ENCODE assay signal across 12 mouse cellular contexts in the genomic region with DNA sequence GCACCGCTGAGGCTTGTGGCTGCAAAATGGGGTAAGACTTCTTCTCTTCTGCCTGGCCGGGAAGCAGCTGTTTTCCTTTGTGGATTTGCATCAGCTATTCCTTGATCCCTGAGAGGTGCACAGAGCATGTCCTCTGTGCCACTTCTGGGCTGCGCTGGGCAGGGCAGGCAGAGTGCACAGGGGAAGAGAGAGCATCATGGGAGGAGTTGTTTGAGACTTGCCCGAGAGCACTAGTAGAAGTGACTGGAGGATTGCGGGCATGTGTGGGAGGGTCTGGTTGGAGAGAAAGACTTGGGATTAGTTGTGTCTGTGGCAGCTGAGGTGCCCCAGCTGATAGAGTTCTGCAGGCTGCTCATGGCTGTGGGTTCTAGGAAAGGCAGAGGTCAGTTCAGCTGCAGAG. TPM values are rescaled to one million over a fixed set of nuclear protein-coding genes. Genes with fewer than 3 reads are reported as not detected.
DNase-seq lines count a peak whose midpoint lies in the region; ATAC-seq and TF ChIP-seq lines count a peak whose summit lies in the region.
"Had no signal": no experiment of that assay in that cellular context is flagged by ENCODE, and none has a peak within 500 bp of the region (broad histone marks: within the 10 kb centered on the region; RNA-seq: fewer than 3 reads in every experiment).

No protein-coding gene starts in this region.

- no peak for DNase-seq in heart, postnatal 14 days
- DNase-seq in lung, adult 2 months, result no peak
- no peak for DNase-seq in lung, postnatal 25 days (ENCODE audit: low spot score)
- no peak for DNase-seq in hindbrain, embryonic 14.5 days (ENCODE audit: low spot score)
- DNase-seq in liver, postnatal 0 days, result no peak
- DNase-seq in left cerebral cortex, postnatal 10 days (ENCODE audit: extremely low spot score in 1 of 2, low spot score in 2 of 2), result no peak
- no peak for DNase-seq in natural killer cell, adult 2 months (ENCODE audit: low spot score in 2 of 2)
- DNase-seq: cerebellum, adult 8-10 months; left cerebral cortex, postnatal 4 days had no signal

- ATAC-seq in heart, embryonic 13.5 days (ENCODE audit: extremely low read depth, insufficient number of reproducible peaks, low FRiP score, low TSS enrichment), result no peak
- ATAC-seq in hindbrain, embryonic 14.5 days (ENCODE audit: low FRiP score), result no peak
- ATAC-seq in liver, postnatal 0 days, result no peak
- ATAC-seq: CD4-positive, CD25-positive, alpha-beta regulatory T cell, adult 4 months; midbrain, embryonic 16.5 days had no signal

- TF ChIP-seq CTCF in lung, adult 2 months (IDR thresholded peaks at IDR 0.05; ENCODE audit: insufficient read depth, low read length), result no peak
- TF ChIP-seq CTCF in liver, postnatal 0 days (IDR thresholded peaks at IDR 0.05; ENCODE audit: low read depth), result no peak

- TF ChIP-seq POLR2A in lung, adult 2 months (IDR thresholded peaks at IDR 0.05; ENCODE audit: borderline replicate concordance, extremely low read depth, low read depth, low read length), result no peak

- H3K27me3 ChIP-seq in heart, embryonic 13.5 days (replicated peaks), result no peaks in the 10 kb centered on the region
- no peaks in the 10 kb centered on the region for H3K27me3 ChIP-seq in hindbrain, embryonic 14.5 days (ENCODE audit: control insufficient read depth, insufficient read depth, low read length)
- no peaks in the 10 kb centered on the region for H3K27me3 ChIP-seq in liver, postnatal 0 days (ENCODE audit: insufficient read depth, low read length)

- intact Hi-C loops in heart, postnatal 14 days (cut with DNase I), result no loop called here
- intact Hi-C loops in left cerebral cortex, postnatal 10 days (cut with DNase I), result no loop called here

- peaks cover 31% of the 10 kb centered on the region for H3K4me1 ChIP-seq in heart, embryonic 13.5 days
- H3K4me1 ChIP-seq in lung, adult 2 months (ENCODE audit: control insufficient read depth, insufficient read depth, low read length), result peaks cover 25% of the 10 kb centered on the region
- H3K4me1 ChIP-seq in hindbrain, embryonic 14.5 days (replicated peaks; ENCODE audit: control insufficient read depth, insufficient read depth, low read length), result peaks cover 16% of the 10 kb centered on the region; the same call in 1 of the 2 replicates
- H3K4me1 ChIP-seq in liver, postnatal 0 days (ENCODE audit: insufficient read depth), result no peaks in the 10 kb centered on the region; the same call in 1 of the 2 replicates

- 0 out of 2 replicates have a peak, but pooled peaks cover 8% of the 10 kb centered on the region for H3K36me3 ChIP-seq in heart, embryonic 13.5 days
- H3K36me3 ChIP-seq in hindbrain, embryonic 14.5 days (replicated peaks; ENCODE audit: control insufficient read depth, insufficient read depth), result no peaks in the 10 kb centered on the region; the same call in 1 of the 2 replicates
- H3K36me3 ChIP-seq in liver, postnatal 0 days (replicated peaks; ENCODE audit: insufficient read depth, low read length), result peaks cover 3% of the 10 kb centered on the region; the same call in 1 of the 2 replicates

- peak overlapping the region; percentile 65 for H3K9ac ChIP-seq in heart, embryonic 13.5 days
- H3K9ac ChIP-seq in hindbrain, embryonic 14.5 days, result 0 out of 2 replicates have a peak overlapping the region, but pooled peaks have one; percentile 3
- no peak overlapping the region for H3K9ac ChIP-seq in liver, postnatal 0 days (replicated peaks)

- peak overlapping the region; percentile 43 for H3K4me2 ChIP-seq in heart, embryonic 13.5 days
- no peak overlapping the region; the same call in 1 of the 2 replicates for H3K4me2 ChIP-seq in hindbrain, embryonic 14.5 days (replicated peaks)
- H3K4me2 ChIP-seq in liver, postnatal 0 days (ENCODE audit: low read depth, low read length), result 0 out of 2 replicates have a peak overlapping the region, but pooled peaks have one; percentile 13

- H3K27ac ChIP-seq in heart, embryonic 13.5 days (replicated peaks), result peak overlapping the region; percentile 71
- H3K27ac ChIP-seq in hindbrain, embryonic 14.5 days, result no peak overlapping the region
- no peak overlapping the region for H3K27ac ChIP-seq in liver, postnatal 0 days (ENCODE audit: low read depth)

- no peaks in the 10 kb centered on the region for H3K9me3 ChIP-seq in heart, embryonic 13.5 days
- no peaks in the 10 kb centered on the region for H3K9me3 ChIP-seq in hindbrain, embryonic 14.5 days (ENCODE audit: control insufficient read depth, low read length)
- H3K9me3 ChIP-seq in liver, postnatal 0 days (ENCODE audit: low read length), result no peaks in the 10 kb centered on the region

- WGBS in heart, embryonic 13.5 days, result 48% methylated on average over 5 of the region's 5 CpGs
- 43% methylated on average over 5 of the region's 5 CpGs for WGBS in lung, adult 2 months
- WGBS in hindbrain, embryonic 14.5 days, result 70% methylated on average over 5 of the region's 5 CpGs
- 58% methylated on average over 5 of the region's 5 CpGs for WGBS in liver, postnatal 0 days (ENCODE audit: insufficient replicate concordance)

- no peak for TF ChIP-seq EP300 in liver, postnatal 0 days (IDR thresholded peaks at IDR 0.05; ENCODE audit: low read depth)

- peak overlapping the region; percentile 22 for H3K4me3 ChIP-seq in heart, embryonic 13.5 days
- peak overlapping the region; percentile 25 for H3K4me3 ChIP-seq in lung, adult 2 months (replicated peaks; ENCODE audit: extremely low read depth, low read depth, low read length)
- no peak overlapping the region for H3K4me3 ChIP-seq in hindbrain, embryonic 14.5 days (replicated peaks; ENCODE audit: low read length)
- H3K4me3 ChIP-seq in liver, postnatal 0 days (ENCODE audit: low read depth, low read length), result no peak overlapping the region

RNA-seq across cellular contexts. Expression of a gene that starts 35.4 kb away (rescaled TPM):
- polyA plus RNA-seq in heart, embryonic 13.5 days (2015; fragmentation: Nextera tagmentation; extraction: Ambion mirVana), result 6.8 and 8.4 TPM in 2 replicates
- 10 to 100 TPM; 23.3 to 24.3 TPM for total RNA-seq in heart, postnatal 14 days (2021)
- polyA plus RNA-seq in lung, adult 2 months (2012; rRNA removed), result 131 and 161 TPM in 2 replicates
- polyA plus RNA-seq in hindbrain, embryonic 14.5 days (2014; fragmentation: Nextera tagmentation; extraction: Ambion mirVana), result 9.8 and 10.1 TPM in 2 replicates
- polyA plus RNA-seq in liver, postnatal 0 days (2015; fragmentation: Nextera tagmentation; extraction: Ambion mirVana), result 20.1 and 21.8 TPM in 2 replicates
- 100 to 1,000 TPM; 167 to 196 TPM for total RNA-seq in left cerebral cortex, postnatal 10 days (2021)

RNA-seq across cellular contexts. Expression of a gene that starts 56.2 kb away (rescaled TPM):
- polyA plus RNA-seq in heart, embryonic 13.5 days (2015; fragmentation: Nextera tagmentation; extraction: Ambion mirVana), result 0.78 and 1.7 TPM in 2 replicates
- 1 to 10 TPM; 2.6 to 3.3 TPM for total RNA-seq in heart, postnatal 14 days (2021)
- 3.8 and 7.2 TPM in 2 replicates for polyA plus RNA-seq in lung, adult 2 months (2012; rRNA removed)
- polyA plus RNA-seq in hindbrain, embryonic 14.5 days (2014; fragmentation: Nextera tagmentation; extraction: Ambion mirVana), result 1.7 and 2.5 TPM in 2 replicates
- 0.55 and 0.66 TPM in 2 replicates for polyA plus RNA-seq in liver, postnatal 0 days (2015; fragmentation: Nextera tagmentation; extraction: Ambion mirVana)
- 1 to 10 TPM; 3.3 TPM for total RNA-seq in left cerebral cortex, postnatal 10 days (2021)

Comparison
In these comparisons a context has a peak if more than half of its experiments do, and no peak if none do; other contexts are left out.
1. H3K4me3 ChIP-seq: peak in heart, embryonic 13.5 days (single experiment) and lung, adult 2 months (single experiment); none in hindbrain, embryonic 14.5 days (single experiment) and liver, postnatal 0 days (single experiment).